Mouse (Mus musculus): Measurements from ENCODE around the gene Zbtb20. TPM values are rescaled to one million over a fixed set of nuclear protein-coding genes. Genes with fewer than 3 reads are reported as not detected.

Zbtb20 gene
- 7.7 and 11.2 TPM in 2 replicates for polyA plus RNA-seq (2011; ENCODE audit: insufficient read depth, insufficient read length, low replicate concordance, missing spikeins)

GRCm38 (mm10) chr16:42875852-42875980 lies at the start of gene Zbtb20:
TSS of gene Zbtb20 (plus strand) at chr16:42875881.
- Histone ChIP-seq H3K27ac (ENCODE audit: control insufficient read depth, insufficient read depth, low read depth, low read length, poor library complexity) (peak within 1 kb of the TSS; percentile 96), H3K4me1 (ENCODE audit: control insufficient read depth, insufficient read depth, low read length) (no peaks in the 10 kb centered on the region), H3K4me3 (replicated peaks; ENCODE audit: control insufficient read depth, low read depth, low read length) (peak within 1 kb of the TSS; percentile 88)
- WGBS = 0% methylated on average over 8 of the region's 8 CpGs
- TF ChIP-seq CTCF (IDR thresholded peaks at IDR 0.05; ENCODE audit: control insufficient read depth, insufficient read depth, low read length) (no peak), POLR2A (IDR thresholded peaks at IDR 0.05; ENCODE audit: borderline replicate concordance, control insufficient read depth, low read depth, low read length) (no peak)

DNA sequence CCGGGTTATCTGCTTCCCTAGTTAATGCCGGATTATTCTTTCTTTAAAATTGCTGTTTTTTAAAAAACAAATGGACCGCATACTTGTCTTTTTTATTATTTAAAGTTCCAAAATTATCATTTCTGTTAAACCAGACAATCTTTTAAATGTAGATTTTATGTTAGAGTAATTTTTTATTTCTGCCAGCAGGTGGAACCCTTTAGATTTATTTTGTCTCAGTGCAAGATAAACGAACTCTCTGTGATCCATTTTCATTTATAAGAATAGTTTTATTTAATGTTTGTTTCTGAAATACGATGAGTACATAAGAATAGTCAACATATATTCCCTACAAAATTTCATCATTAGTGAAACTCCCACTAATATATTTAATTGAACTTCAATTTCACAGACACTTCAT lies 39.7 kb upstream of the Zbtb20 start:
- no peaks in the 10 kb centered on the region for H3K4me1 ChIP-seq (ENCODE audit: control insufficient read depth, insufficient read depth, low read length)
- no peak overlapping the region for H3K4me3 ChIP-seq (replicated peaks; ENCODE audit: control insufficient read depth, low read depth, low read length)
- TF ChIP-seq CTCF (IDR thresholded peaks at IDR 0.05; ENCODE audit: control insufficient read depth, insufficient read depth, low read length) (no peak), POLR2A (IDR thresholded peaks at IDR 0.05; ENCODE audit: borderline replicate concordance, control insufficient read depth, low read depth, low read length) (no peak)
- H3K27ac ChIP-seq (ENCODE audit: control insufficient read depth, insufficient read depth, low read depth, low read length, poor library complexity) = no peak overlapping the region
- WGBS = 52% methylated on average over 5 of the region's 5 CpGs

DNA sequence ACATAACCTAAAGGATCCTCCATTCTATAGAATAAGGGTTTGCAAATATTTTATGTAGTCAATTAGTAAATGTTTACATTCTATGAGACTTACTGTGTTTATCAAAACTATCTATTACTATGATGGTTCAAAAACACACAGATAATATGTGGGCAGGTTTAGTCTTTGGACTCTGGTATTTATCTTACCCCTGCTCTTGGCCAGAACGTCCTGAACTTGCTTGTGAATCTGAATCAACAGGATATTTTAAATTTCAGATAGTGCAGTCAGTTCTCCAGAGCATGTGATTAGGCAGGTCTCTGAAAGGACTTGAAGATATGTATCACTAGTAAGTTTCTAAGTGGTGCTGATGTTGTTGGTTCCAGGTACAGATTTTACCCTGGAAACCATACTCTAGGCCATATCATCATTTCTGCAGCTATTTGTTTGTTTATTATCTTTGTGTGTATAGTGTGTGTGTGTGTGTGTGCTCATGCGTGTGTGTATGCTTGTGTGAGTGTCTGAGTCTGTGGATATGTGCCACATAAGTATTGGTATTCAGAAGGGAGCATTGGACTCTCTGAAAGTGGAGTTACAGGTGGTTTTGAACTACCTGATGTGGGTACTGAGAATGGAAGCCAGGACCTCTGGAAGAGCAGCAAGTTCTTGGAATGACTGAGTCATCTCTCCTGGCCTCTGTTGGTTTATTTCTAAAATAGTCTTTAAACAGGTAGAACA lies 39.1 kb upstream of the Zbtb20 start:
- Histone ChIP-seq H3K4me1 (ENCODE audit: control insufficient read depth, insufficient read depth, low read length) (no peaks in the 10 kb centered on the region), H3K4me3 (replicated peaks; ENCODE audit: control insufficient read depth, low read depth, low read length) (no peak overlapping the region), H3K27ac (ENCODE audit: control insufficient read depth, insufficient read depth, low read depth, low read length, poor library complexity) (no peak overlapping the region)
- 53% methylated on average over 2 of the region's 2 CpGs for WGBS
- TF ChIP-seq POLR2A (IDR thresholded peaks at IDR 0.05; ENCODE audit: borderline replicate concordance, control insufficient read depth, low read depth, low read length) = no peak
- no peak for TF ChIP-seq CTCF (IDR thresholded peaks at IDR 0.05; ENCODE audit: control insufficient read depth, insufficient read depth, low read length)

DNA sequence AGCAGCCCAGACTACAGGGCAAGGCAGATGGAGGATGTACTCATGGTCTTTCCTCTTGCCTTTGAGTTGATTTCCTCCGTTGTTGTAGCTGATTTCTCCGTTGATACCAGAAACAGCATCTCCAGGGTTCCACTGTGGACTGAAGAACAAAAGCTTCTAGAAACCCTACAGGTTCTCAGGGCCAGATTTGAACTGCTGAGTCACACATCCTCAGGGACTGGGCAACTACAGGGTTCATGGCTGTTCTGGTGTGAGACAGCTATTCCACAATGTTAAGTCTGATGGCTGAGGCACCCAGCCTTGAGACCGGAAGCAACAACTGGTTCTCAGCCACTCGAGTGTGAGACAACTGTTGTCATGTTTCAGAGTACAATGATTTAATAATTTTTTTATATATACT lies 37.5 kb upstream of the Zbtb20 start:
- no peak for TF ChIP-seq POLR2A (IDR thresholded peaks at IDR 0.05; ENCODE audit: borderline replicate concordance, control insufficient read depth, low read depth, low read length)
- no peak for TF ChIP-seq CTCF (IDR thresholded peaks at IDR 0.05; ENCODE audit: control insufficient read depth, insufficient read depth, low read length)
- Histone ChIP-seq H3K4me1 (ENCODE audit: control insufficient read depth, insufficient read depth, low read length) (no peaks in the 10 kb centered on the region), H3K4me3 (replicated peaks; ENCODE audit: control insufficient read depth, low read depth, low read length) (no peak overlapping the region), H3K27ac (ENCODE audit: control insufficient read depth, insufficient read depth, low read depth, low read length, poor library complexity) (no peak overlapping the region)
- 83% methylated on average over 4 of the region's 4 CpGs for WGBS

GRCm38 (mm10) chr16:42857564-42858183 lies 18.0 kb upstream of the Zbtb20 start:
- 74% methylated on average over 3 of the region's 3 CpGs for WGBS
- no peak for TF ChIP-seq CTCF (IDR thresholded peaks at IDR 0.05; ENCODE audit: control insufficient read depth, insufficient read depth, low read length)
- TF ChIP-seq POLR2A (IDR thresholded peaks at IDR 0.05; ENCODE audit: borderline replicate concordance, control insufficient read depth, low read depth, low read length) = no peak
- Histone ChIP-seq H3K4me3 (replicated peaks; ENCODE audit: control insufficient read depth, low read depth, low read length) (no peak overlapping the region), H3K27ac (ENCODE audit: control insufficient read depth, insufficient read depth, low read depth, low read length, poor library complexity) (no peak overlapping the region), H3K4me1 (ENCODE audit: control insufficient read depth, insufficient read depth, low read length) (no peaks in the 10 kb centered on the region)

DNA sequence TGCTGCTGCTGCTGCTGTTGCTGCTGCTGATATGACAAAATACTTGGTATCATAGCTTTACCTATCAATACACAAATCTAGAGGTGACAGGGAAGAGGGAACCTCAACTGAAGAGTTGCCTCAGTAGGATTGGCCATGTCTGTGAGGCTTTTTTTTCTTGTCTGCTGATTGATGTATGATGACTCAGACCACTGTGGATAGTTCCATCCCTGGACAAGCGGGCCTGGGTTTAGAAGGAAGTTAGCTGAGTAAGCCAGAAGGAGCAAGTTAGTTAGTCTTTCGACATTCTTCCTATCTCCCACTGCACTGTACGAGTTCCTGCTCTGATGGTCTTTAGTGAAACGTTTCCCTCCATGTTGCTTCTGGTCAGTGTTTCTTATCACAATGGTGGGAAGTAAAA lies 16.4 kb upstream of the Zbtb20 start:
- Histone ChIP-seq H3K4me3 (replicated peaks; ENCODE audit: control insufficient read depth, low read depth, low read length) (no peak overlapping the region), H3K4me1 (ENCODE audit: control insufficient read depth, insufficient read depth, low read length) (no peaks in the 10 kb centered on the region), H3K27ac (ENCODE audit: control insufficient read depth, insufficient read depth, low read depth, low read length, poor library complexity) (no peak overlapping the region)
- no peak for TF ChIP-seq CTCF (IDR thresholded peaks at IDR 0.05; ENCODE audit: control insufficient read depth, insufficient read depth, low read length)
- no peak for TF ChIP-seq POLR2A (IDR thresholded peaks at IDR 0.05; ENCODE audit: borderline replicate concordance, control insufficient read depth, low read depth, low read length)
- 43% methylated on average over 4 of the region's 4 CpGs for WGBS

DNA sequence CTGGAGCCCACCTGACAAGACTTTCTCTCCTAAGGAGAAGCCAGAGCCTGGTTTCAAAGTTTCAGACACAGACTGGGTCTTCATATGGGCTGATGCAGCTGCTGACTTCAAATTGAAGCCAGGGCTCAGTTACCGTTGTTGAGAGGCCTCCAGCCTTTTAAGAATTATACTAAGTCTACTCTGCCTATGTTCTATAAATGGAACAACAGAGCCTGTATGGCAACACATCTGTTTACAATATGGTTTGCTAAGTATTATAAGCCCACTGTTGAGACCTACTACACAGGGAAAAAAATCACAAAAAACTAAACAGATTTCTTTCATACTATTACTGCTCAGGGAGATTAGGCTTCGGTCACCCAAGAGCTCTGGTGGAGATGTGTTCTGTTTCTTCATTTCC lies 12.4 kb upstream of the Zbtb20 start:
- Histone ChIP-seq H3K4me3 (replicated peaks; ENCODE audit: control insufficient read depth, low read depth, low read length) (no peak overlapping the region), H3K4me1 (ENCODE audit: control insufficient read depth, insufficient read depth, low read length) (no peaks in the 10 kb centered on the region), H3K27ac (ENCODE audit: control insufficient read depth, insufficient read depth, low read depth, low read length, poor library complexity) (no peak overlapping the region)
- TF ChIP-seq CTCF (IDR thresholded peaks at IDR 0.05; ENCODE audit: control insufficient read depth, insufficient read depth, low read length) (no peak), POLR2A (IDR thresholded peaks at IDR 0.05; ENCODE audit: borderline replicate concordance, control insufficient read depth, low read depth, low read length) (no peak)
- 79% methylated on average over 2 of the region's 2 CpGs for WGBS

DNA sequence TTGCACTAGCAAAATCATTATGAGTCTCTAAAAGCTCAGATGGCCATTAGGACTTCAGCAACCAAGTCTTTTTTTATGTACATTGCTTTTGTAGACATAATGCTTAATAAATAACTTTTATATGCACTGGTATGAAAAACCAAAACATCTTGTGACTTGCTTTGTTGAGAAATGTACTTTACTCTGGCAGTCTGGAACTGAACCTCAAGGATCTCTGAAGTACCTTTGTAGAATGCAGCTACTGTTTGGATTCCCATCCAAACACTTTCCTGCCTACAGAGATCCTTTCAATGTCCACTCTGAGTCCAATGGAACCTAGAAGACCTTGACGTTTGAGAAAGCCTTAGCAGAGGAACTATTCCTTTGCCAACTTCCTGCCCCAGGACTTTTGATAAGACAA lies 9.6 kb upstream of the Zbtb20 start:
- Histone ChIP-seq H3K4me1 (ENCODE audit: control insufficient read depth, insufficient read depth, low read length) (no peaks in the 10 kb centered on the region), H3K4me3 (replicated peaks; ENCODE audit: control insufficient read depth, low read depth, low read length) (no peak overlapping the region), H3K27ac (ENCODE audit: control insufficient read depth, insufficient read depth, low read depth, low read length, poor library complexity) (no peak overlapping the region)
- WGBS = 38% methylated on average over 1 of the region's 1 CpGs
- no peak for TF ChIP-seq POLR2A (IDR thresholded peaks at IDR 0.05; ENCODE audit: borderline replicate concordance, control insufficient read depth, low read depth, low read length)
- no peak for TF ChIP-seq CTCF (IDR thresholded peaks at IDR 0.05; ENCODE audit: control insufficient read depth, insufficient read depth, low read length)

- Histone ChIP-seq H3K27ac (ENCODE audit: control insufficient read depth, insufficient read depth, low read depth, low read length, poor library complexity) (no peak overlapping the region), H3K4me3 (replicated peaks; ENCODE audit: control insufficient read depth, low read depth, low read length) (no peak overlapping the region), H3K4me1 (ENCODE audit: control insufficient read depth, insufficient read depth, low read length) (no peaks in the 10 kb centered on the region)
- 58% methylated on average over 5 of the region's 5 CpGs for WGBS
- TF ChIP-seq CTCF (IDR thresholded peaks at IDR 0.05; ENCODE audit: control insufficient read depth, insufficient read depth, low read length) (no peak), POLR2A (IDR thresholded peaks at IDR 0.05; ENCODE audit: borderline replicate concordance, control insufficient read depth, low read depth, low read length) (no peak)
Measured at GRCm38 (mm10) chr16:42872101-42872500, 3.6 kb upstream of the Zbtb20 start.

Data from bone marrow, adult 2 months (tissue).